Mouse (Mus musculus): ENCODE results near the gene Gbp4. TPM values are rescaled to one million over a fixed set of nuclear protein-coding genes. Genes with fewer than 3 reads are reported as not detected.
"Not testable (repeated sequence)": the region's sequence is repeated elsewhere in the genome, so short reads cannot be mapped to it uniquely, and the experiment has no call there.

Gene Gbp4
- 1.3 TPM in 2 replicates for polyA plus RNA-seq (2015; fragmentation: Nextera tagmentation; extraction: Ambion mirVana)

DNA sequence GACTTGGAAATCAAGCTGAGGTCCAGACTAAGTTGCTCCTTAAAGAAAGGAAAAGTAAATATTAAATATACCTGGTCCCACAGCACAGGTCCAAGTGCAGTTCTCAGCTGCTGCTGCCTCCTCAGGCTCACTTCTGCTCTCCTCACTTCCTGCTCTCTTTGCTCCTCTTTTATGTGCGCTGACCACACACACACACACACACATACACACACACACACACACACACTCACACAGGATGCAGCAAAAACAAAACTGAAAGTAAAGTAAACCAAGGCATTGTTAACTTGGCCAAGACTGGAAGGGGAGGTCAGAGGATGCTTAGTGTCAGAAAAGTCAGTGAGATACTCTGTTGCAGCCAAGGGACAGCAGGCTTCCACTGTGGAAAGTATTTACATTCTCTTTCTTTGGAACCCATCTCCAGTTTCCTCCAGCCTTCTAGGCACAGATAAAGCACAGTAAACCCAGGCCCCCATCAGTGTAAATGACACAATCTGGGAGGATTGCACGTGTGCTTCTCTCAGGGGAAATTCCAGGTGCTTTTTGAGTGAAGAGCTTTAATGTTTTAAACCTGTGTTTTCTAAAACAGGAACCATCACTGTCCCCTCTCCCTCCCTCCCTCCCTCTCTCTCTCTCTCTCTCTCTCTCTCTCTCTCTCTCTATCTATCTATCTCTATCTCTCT, at the start of gene Gbp4, which contains the start of the genes Gbp9 and Gbp8:
TSS of gene Gbp4 (minus strand) at position 178 of the 680 bp plus-strand sequence.
TSS of gene Gbp9 (minus strand) at position 131 of the 680 bp plus-strand sequence.
TSS of gene Gbp8 (minus strand) at position 132 of the 680 bp plus-strand sequence.
- H3K4me2 ChIP-seq (ENCODE audit: low read length); H3K4me3 ChIP-seq (replicated peaks; ENCODE audit: low read depth, low read length); H3K36me3 ChIP-seq (ENCODE audit: insufficient read depth, low read length); H3K27me3 ChIP-seq (ENCODE audit: insufficient read depth, low read length); H3K27ac ChIP-seq; H3K9ac ChIP-seq (ENCODE audit: low read depth, low read length); H3K9me3 ChIP-seq (replicated peaks; ENCODE audit: low read length); H3K4me1 ChIP-seq (replicated peaks; ENCODE audit: insufficient read depth, low read length); ATAC-seq (replicated peaks; ENCODE audit: low FRiP score, low read depth): not testable (repeated sequence)
- WGBS = 12% methylated on average over 2 of the region's 2 CpGs
- DNase-seq (ENCODE audit: low spot score) = peak; percentile 18

DNA sequence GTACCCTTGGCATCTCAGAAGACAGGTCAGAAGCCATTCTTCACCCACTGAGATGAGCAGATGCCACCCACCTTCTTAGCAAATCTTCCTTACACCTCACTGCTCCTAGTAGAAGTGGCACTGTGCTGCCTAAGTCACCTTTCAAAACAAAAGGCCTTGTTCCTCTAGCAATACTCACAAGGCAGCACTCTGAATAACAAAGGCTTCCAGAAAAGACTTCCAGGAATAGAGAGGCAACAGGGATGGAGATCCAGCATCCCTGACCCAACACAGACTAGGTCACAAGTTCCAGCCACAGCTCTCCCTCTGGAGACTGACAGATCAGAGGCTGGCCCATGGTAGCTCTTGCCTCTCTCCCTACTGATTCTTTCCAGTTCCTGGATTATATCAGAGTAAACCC, 42.1 kb upstream of the Gbp4 start:
- no peak overlapping the region for H3K27ac ChIP-seq
- no peak overlapping the region for H3K9ac ChIP-seq (ENCODE audit: low read depth, low read length)
- H3K4me3 ChIP-seq (replicated peaks; ENCODE audit: low read depth, low read length) = no peak overlapping the region
- no peaks in the 10 kb centered on the region for H3K36me3 ChIP-seq (ENCODE audit: insufficient read depth, low read length)
- ATAC-seq (replicated peaks; ENCODE audit: low FRiP score, low read depth) (no peak), DNase-seq (ENCODE audit: low spot score) (no peak)
- TF ChIP-seq CTCF (IDR thresholded peaks at IDR 0.05; ENCODE audit: low read depth) = no peak
- H3K9me3 ChIP-seq (replicated peaks; ENCODE audit: low read length) = no peaks in the 10 kb centered on the region
- no peaks in the 10 kb centered on the region for H3K27me3 ChIP-seq (ENCODE audit: insufficient read depth, low read length)
- no peaks in the 10 kb centered on the region for H3K4me1 ChIP-seq (replicated peaks; ENCODE audit: insufficient read depth, low read length)
- H3K4me2 ChIP-seq (ENCODE audit: low read length) = no peak overlapping the region

GRCm38 (mm10) chr5:105156582-105156981, 17.2 kb upstream of the Gbp4 start:
- no peak overlapping the region for H3K9ac ChIP-seq (ENCODE audit: low read depth, low read length)
- H3K9me3 ChIP-seq (replicated peaks; ENCODE audit: low read length) = no peaks in the 10 kb centered on the region
- DNase-seq (ENCODE audit: low spot score) (no peak), ATAC-seq (replicated peaks; ENCODE audit: low FRiP score, low read depth) (no peak)
- H3K4me2 ChIP-seq (ENCODE audit: low read length) = no peak overlapping the region
- TF ChIP-seq CTCF (IDR thresholded peaks at IDR 0.05; ENCODE audit: low read depth) = no peak
- H3K36me3 ChIP-seq (ENCODE audit: insufficient read depth, low read length) = no peaks in the 10 kb centered on the region
- H3K4me1 ChIP-seq (replicated peaks; ENCODE audit: insufficient read depth, low read length) = no peaks in the 10 kb centered on the region
- H3K27ac ChIP-seq = no peak overlapping the region
- no peaks in the 10 kb centered on the region for H3K27me3 ChIP-seq (ENCODE audit: insufficient read depth, low read length)
- WGBS = 87% methylated on average over 5 of the region's 5 CpGs
- H3K4me3 ChIP-seq (replicated peaks; ENCODE audit: low read depth, low read length) = no peak overlapping the region

- no peak for TF ChIP-seq CTCF (IDR thresholded peaks at IDR 0.05; ENCODE audit: low read depth)
- H3K36me3 ChIP-seq (ENCODE audit: insufficient read depth, low read length) = no peaks in the 10 kb centered on the region
Measured at GRCm38 (mm10) chr5:105154049-105154448, 14.7 kb upstream of the Gbp4 start.

GRCm38 (mm10) chr5:105148062-105148461, 8.7 kb upstream of the Gbp4 start:
- H3K4me1 ChIP-seq (replicated peaks; ENCODE audit: insufficient read depth, low read length); DNase-seq (ENCODE audit: low spot score); H3K9me3 ChIP-seq (replicated peaks; ENCODE audit: low read length); H3K27ac ChIP-seq; ATAC-seq (replicated peaks; ENCODE audit: low FRiP score, low read depth); H3K36me3 ChIP-seq (ENCODE audit: insufficient read depth, low read length); H3K27me3 ChIP-seq (ENCODE audit: insufficient read depth, low read length); H3K4me2 ChIP-seq (ENCODE audit: low read length); H3K4me3 ChIP-seq (replicated peaks; ENCODE audit: low read depth, low read length); H3K9ac ChIP-seq (ENCODE audit: low read depth, low read length): not testable (repeated sequence)
- WGBS = 42% methylated on average over 2 of the region's 2 CpGs

More at GRCm38 (mm10) chr5:105154049-105154448, 14.7 kb upstream of the Gbp4 start:
- no peak overlapping the region for H3K27ac ChIP-seq
- H3K27me3 ChIP-seq (ENCODE audit: insufficient read depth, low read length) = no peaks in the 10 kb centered on the region
- no peak overlapping the region for H3K9ac ChIP-seq (ENCODE audit: low read depth, low read length)
- no peaks in the 10 kb centered on the region for H3K4me1 ChIP-seq (replicated peaks; ENCODE audit: insufficient read depth, low read length)
- no peaks in the 10 kb centered on the region for H3K9me3 ChIP-seq (replicated peaks; ENCODE audit: low read length)
- no peak overlapping the region for H3K4me2 ChIP-seq (ENCODE audit: low read length)
- no peak overlapping the region for H3K4me3 ChIP-seq (replicated peaks; ENCODE audit: low read depth, low read length)
- ATAC-seq (replicated peaks; ENCODE audit: low FRiP score, low read depth) (no peak), DNase-seq (ENCODE audit: low spot score) (no peak)

- no peak overlapping the region for H3K9ac ChIP-seq (ENCODE audit: low read depth, low read length)
- ATAC-seq (replicated peaks; ENCODE audit: low FRiP score, low read depth) (no peak), DNase-seq (ENCODE audit: low spot score) (no peak)
- H3K27me3 ChIP-seq (ENCODE audit: insufficient read depth, low read length) = no peaks in the 10 kb centered on the region
- H3K27ac ChIP-seq = no peak overlapping the region
- no peak overlapping the region for H3K4me3 ChIP-seq (replicated peaks; ENCODE audit: low read depth, low read length)
- no peaks in the 10 kb centered on the region for H3K36me3 ChIP-seq (ENCODE audit: insufficient read depth, low read length)
- no peak for TF ChIP-seq CTCF (IDR thresholded peaks at IDR 0.05; ENCODE audit: low read depth)
- H3K4me1 ChIP-seq (replicated peaks; ENCODE audit: insufficient read depth, low read length) = no peaks in the 10 kb centered on the region
- H3K9me3 ChIP-seq (replicated peaks; ENCODE audit: low read length) = no peaks in the 10 kb centered on the region
- H3K4me2 ChIP-seq (ENCODE audit: low read length) = no peak overlapping the region
Measured at GRCm38 (mm10) chr5:105146447-105146846, 7.1 kb upstream of the Gbp4 start.

DNA sequence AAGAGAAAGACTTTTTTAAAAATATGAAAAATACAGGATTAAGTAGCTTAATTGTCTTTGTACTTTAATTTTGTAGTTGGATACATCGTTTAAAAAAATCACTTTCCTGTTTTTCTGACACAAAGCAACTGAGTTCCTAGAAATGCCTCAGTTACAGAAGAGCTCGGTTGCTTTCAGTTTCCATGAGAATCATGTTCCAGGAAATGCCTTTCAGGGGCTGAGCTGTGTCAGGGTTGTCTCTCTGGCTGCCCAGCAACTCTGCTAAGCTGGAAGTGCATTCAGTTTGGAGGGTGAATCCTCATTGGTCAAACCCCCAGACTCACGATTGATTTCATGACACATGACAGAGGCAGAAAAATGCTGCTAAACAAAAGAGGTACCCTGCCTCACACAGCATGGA, 6.3 kb upstream of the Gbp4 start:
- not testable (repeated sequence) for H3K27ac ChIP-seq; DNase-seq (ENCODE audit: low spot score)
- 45% methylated on average over 3 of the region's 3 CpGs for WGBS

GRCm38 (mm10) chr5:105140089-105140810, 864 bp upstream of the Gbp4 start:
- not testable (repeated sequence) for H3K4me2 ChIP-seq (ENCODE audit: low read length); H3K27me3 ChIP-seq (ENCODE audit: insufficient read depth, low read length); H3K4me1 ChIP-seq (replicated peaks; ENCODE audit: insufficient read depth, low read length); DNase-seq (ENCODE audit: low spot score); H3K9ac ChIP-seq (ENCODE audit: low read depth, low read length); H3K4me3 ChIP-seq (replicated peaks; ENCODE audit: low read depth, low read length); H3K36me3 ChIP-seq (ENCODE audit: insufficient read depth, low read length); H3K27ac ChIP-seq; H3K9me3 ChIP-seq (replicated peaks; ENCODE audit: low read length); ATAC-seq (replicated peaks; ENCODE audit: low FRiP score, low read depth)
- WGBS = 62% methylated on average over 2 of the region's 2 CpGs

More for the DNA sequence above, 6.3 kb upstream of the Gbp4 start:
- H3K9ac ChIP-seq (ENCODE audit: low read depth, low read length); H3K4me2 ChIP-seq (ENCODE audit: low read length); H3K27me3 ChIP-seq (ENCODE audit: insufficient read depth, low read length); ATAC-seq (replicated peaks; ENCODE audit: low FRiP score, low read depth); H3K36me3 ChIP-seq (ENCODE audit: insufficient read depth, low read length); H3K4me1 ChIP-seq (replicated peaks; ENCODE audit: insufficient read depth, low read length); H3K9me3 ChIP-seq (replicated peaks; ENCODE audit: low read length); H3K4me3 ChIP-seq (replicated peaks; ENCODE audit: low read depth, low read length): not testable (repeated sequence)
